ENCODE assay signal across 10 mouse cellular contexts in genomic region chr4:114454495-114455186, GRCm38 (mm10). TPM values are rescaled to one million over a fixed set of nuclear protein-coding genes. Genes with fewer than 3 reads are reported as not detected.
DNase-seq lines count a peak whose midpoint lies in the region; ATAC-seq and TF ChIP-seq lines count a peak whose summit lies in the region.
"Had no signal": no experiment of that assay in that cellular context is flagged by ENCODE, and none has a peak within 500 bp of the region (broad histone marks: within the 10 kb centered on the region; RNA-seq: fewer than 3 reads in every experiment).

No protein-coding gene starts in this region.

- 44% methylated on average over 3 of the region's 3 CpGs for WGBS in kidney, postnatal 0 days
- WGBS in hindbrain, postnatal 0 days, result 83% methylated on average over 3 of the region's 3 CpGs

- H3K4me2 ChIP-seq in kidney, postnatal 0 days (ENCODE audit: low read length), result no peak overlapping the region
- no peak overlapping the region for H3K4me2 ChIP-seq in hindbrain, postnatal 0 days (ENCODE audit: low read depth, low read length)

- DNase-seq in layer of hippocampus, adult 11-12 months (ENCODE audit: low spot score), result peak; percentile 37
- DNase-seq in layer of hippocampus, adult 2 months (ENCODE audit: low spot score in 2 of 2), result no peak
- DNase-seq in heart, adult 8-10 months (ENCODE audit: low spot score), result peak; percentile 78
- DNase-seq in heart, postnatal 10 days, result peak; percentile 86 to 89
- DNase-seq in kidney, postnatal 0 days (ENCODE audit: low spot score), result peak; percentile 71
- no peak for DNase-seq in hindbrain, postnatal 0 days (ENCODE audit: low spot score)
- DNase-seq in left cerebral cortex, postnatal 36 days (ENCODE audit: low spot score in 2 of 2), result no peak
- DNase-seq in left cerebral cortex, adult 18-20 months (ENCODE audit: low spot score in 2 of 2), result no peak
- DNase-seq: spleen, adult 18-20 months had no signal

- no peaks in the 10 kb centered on the region for H3K27me3 ChIP-seq in kidney, postnatal 0 days (ENCODE audit: insufficient read depth, low read length)
- H3K27me3 ChIP-seq in hindbrain, postnatal 0 days (ENCODE audit: insufficient read depth, low read length), result no peaks in the 10 kb centered on the region

- no peak overlapping the region for H3K4me3 ChIP-seq in layer of hippocampus, adult 2 months
- no peak overlapping the region for H3K4me3 ChIP-seq in kidney, postnatal 0 days (replicated peaks; ENCODE audit: low read depth, low read length)
- no peak overlapping the region for H3K4me3 ChIP-seq in hindbrain, postnatal 0 days (ENCODE audit: low read length)
- H3K4me3 ChIP-seq: left cerebral cortex, adult 2 months had no signal

- no peak for TF ChIP-seq CTCF in layer of hippocampus, adult 2 months (conservative IDR thresholded peaks at IDR 0.05)
- no peak for TF ChIP-seq CTCF in kidney, postnatal 0 days (IDR thresholded peaks at IDR 0.05; ENCODE audit: low read depth)
- TF ChIP-seq CTCF in hindbrain, postnatal 0 days (IDR thresholded peaks at IDR 0.05; ENCODE audit: low read depth), result no peak

- intact Hi-C loops in heart, postnatal 10 days (cut with DNase I), result no loop called here
- intact Hi-C loops in left cerebral cortex, postnatal 36 days (cut with DNase I), result no loop called here

- H3K9ac ChIP-seq in kidney, postnatal 0 days (ENCODE audit: low read depth, low read length), result no peak overlapping the region
- H3K9ac ChIP-seq in hindbrain, postnatal 0 days (replicated peaks; ENCODE audit: low read length), result no peak overlapping the region

- H3K9me3 ChIP-seq in kidney, postnatal 0 days (replicated peaks; ENCODE audit: low read length), result no peaks in the 10 kb centered on the region
- no peaks in the 10 kb centered on the region for H3K9me3 ChIP-seq in hindbrain, postnatal 0 days (ENCODE audit: low read length)

- H3K36me3 ChIP-seq in kidney, postnatal 0 days (ENCODE audit: insufficient read depth, low read length), result no peaks in the 10 kb centered on the region
- H3K36me3 ChIP-seq in hindbrain, postnatal 0 days (ENCODE audit: insufficient read depth, low read length), result no peaks in the 10 kb centered on the region

- no peak for ATAC-seq in kidney, postnatal 0 days (replicated peaks; ENCODE audit: low FRiP score, low read depth)
- ATAC-seq in hindbrain, postnatal 0 days, result no peak

- peaks cover 7% of the 10 kb centered on the region for H3K4me1 ChIP-seq in kidney, postnatal 0 days (replicated peaks; ENCODE audit: insufficient read depth, low read length)
- H3K4me1 ChIP-seq in hindbrain, postnatal 0 days (ENCODE audit: insufficient read depth, low read length), result no peaks in the 10 kb centered on the region

- no peak overlapping the region for H3K27ac ChIP-seq in layer of hippocampus, adult 2 months
- H3K27ac ChIP-seq in kidney, postnatal 0 days, result peak overlapping the region; percentile 74
- H3K27ac ChIP-seq in hindbrain, postnatal 0 days, result no peak overlapping the region
- H3K27ac ChIP-seq: left cerebral cortex, adult 2 months had no signal

RNA-seq across cellular contexts. Expression of gene Trabd2b, which starts 48.1 kb away (rescaled TPM):
- 1 to 10 TPM; 1.5 to 1.6 TPM for total RNA-seq in layer of hippocampus, adult 2 months (2021)
- total RNA-seq in heart, adult 8-10 months (2022), result 10 to 100 TPM; 62.0 to 82.7 (median 71.5) TPM
- 10 to 100 TPM; 21.1 to 25.6 TPM for total RNA-seq in heart, postnatal 10 days (2021)
- polyA plus RNA-seq in kidney, postnatal 0 days (2015; fragmentation: Nextera tagmentation; extraction: Ambion mirVana), result 5.2 and 5.8 TPM in 2 replicates
- 1.5 and 1.8 TPM in 2 replicates for total RNA-seq in hindbrain, postnatal 0 days (2014; rRNA removed)
- polyA plus RNA-seq in hindbrain, postnatal 0 days (2015; fragmentation: Nextera tagmentation; extraction: Ambion mirVana), result 0.59 and 0.65 TPM in 2 replicates
- total RNA-seq in left cerebral cortex, postnatal 36 days (2021), result 1 to 10 TPM; 4.4 to 4.9 TPM
- total RNA-seq in left cerebral cortex, adult 18-20 months (2021), result 1 to 10 TPM; 5.2 to 5.4 TPM

Comparison
In these comparisons a context has a peak if more than half of its experiments do, and no peak if none do; other contexts are left out.
1. DNase-seq: peak in layer of hippocampus, adult 11-12 months (single experiment), heart, adult 8-10 months (single experiment), heart, postnatal 10 days (2 of 2) and kidney, postnatal 0 days (single experiment); none in layer of hippocampus, adult 2 months (0 of 2), hindbrain, postnatal 0 days (single experiment), left cerebral cortex, postnatal 36 days (0 of 2) and left cerebral cortex, adult 18-20 months (0 of 2).